Mouse (Mus musculus): ENCODE results near the gene D13Ertd608e. TPM values are rescaled to one million over a fixed set of nuclear protein-coding genes. Genes with fewer than 3 reads are reported as not detected.
"Not testable (repeated sequence)": the region's sequence is repeated elsewhere in the genome, so short reads cannot be mapped to it uniquely, and the experiment has no call there.

D13Ertd608e gene
- polyA plus RNA-seq, 2 experiments: not detected

- 14% methylated on average over 2 of the region's 2 CpGs for WGBS
- TF ChIP-seq POLR2A (IDR thresholded peaks at IDR 0.05; ENCODE audit: borderline replicate concordance, extremely low read depth, insufficient read depth, insufficient read length): no peak
- H3K27ac ChIP-seq (replicated peaks; ENCODE audit: low read depth, low read length): no peak overlapping the region
- no peaks in the 10 kb centered on the region for H3K36me3 ChIP-seq (ENCODE audit: control insufficient read depth, insufficient read depth, low read length)
- no peak overlapping the region for H3K9ac ChIP-seq (ENCODE audit: low read depth, low read length, severe bottlenecking)
- no peaks in the 10 kb centered on the region for H3K27me3 ChIP-seq (ENCODE audit: control insufficient read depth, insufficient read depth, low read length)
- no peaks in the 10 kb centered on the region for H3K9me3 ChIP-seq (ENCODE audit: control insufficient read depth, low read length)
- ATAC-seq (ENCODE audit: low FRiP score, low read depth): no peak
- H3K4me3 ChIP-seq (replicated peaks; ENCODE audit: low read length): no peak overlapping the region
- no peak for DNase-seq (ENCODE audit: low spot score)
- no peaks in the 10 kb centered on the region for H3K4me1 ChIP-seq (ENCODE audit: control insufficient read depth, insufficient read depth, low read length)
- H3K4me2 ChIP-seq (replicated peaks; ENCODE audit: low read depth, low read length, severe bottlenecking): no peak overlapping the region
Measured at GRCm38 (mm10) chr13:119817579-119818206, 18.1 kb upstream of the D13Ertd608e start.

- not testable (repeated sequence) for H3K4me3 ChIP-seq (replicated peaks; ENCODE audit: low read length); H3K27me3 ChIP-seq (ENCODE audit: control insufficient read depth, insufficient read depth, low read length); H3K36me3 ChIP-seq (ENCODE audit: control insufficient read depth, insufficient read depth, low read length); H3K27ac ChIP-seq (replicated peaks; ENCODE audit: low read depth, low read length); H3K9me3 ChIP-seq (ENCODE audit: control insufficient read depth, low read length); H3K9ac ChIP-seq (ENCODE audit: low read depth, low read length, severe bottlenecking); ATAC-seq (ENCODE audit: low FRiP score, low read depth); H3K4me2 ChIP-seq (replicated peaks; ENCODE audit: low read depth, low read length, severe bottlenecking); H3K4me1 ChIP-seq (ENCODE audit: control insufficient read depth, insufficient read depth, low read length); DNase-seq (ENCODE audit: low spot score)
Measured at GRCm38 (mm10) chr13:119830116-119830515, 5.7 kb upstream of the D13Ertd608e start, which contains the start of gene AF067063. TSS of gene AF067063 (minus strand) at chr13:119830216.

- H3K9ac ChIP-seq (ENCODE audit: low read depth, low read length, severe bottlenecking); DNase-seq (ENCODE audit: low spot score); H3K27ac ChIP-seq (replicated peaks; ENCODE audit: low read depth, low read length); H3K9me3 ChIP-seq (ENCODE audit: control insufficient read depth, low read length); H3K27me3 ChIP-seq (ENCODE audit: control insufficient read depth, insufficient read depth, low read length); H3K4me1 ChIP-seq (ENCODE audit: control insufficient read depth, insufficient read depth, low read length); H3K4me3 ChIP-seq (replicated peaks; ENCODE audit: low read length); H3K36me3 ChIP-seq (ENCODE audit: control insufficient read depth, insufficient read depth, low read length): not testable (repeated sequence)
- WGBS: 13% methylated on average over 23 of the region's 23 CpGs
- peak overlapping the region; percentile 26; the same call in 1 of the 2 replicates for H3K4me2 ChIP-seq (replicated peaks; ENCODE audit: low read depth, low read length, severe bottlenecking)
- peak; percentile 62 for ATAC-seq (ENCODE audit: low FRiP score, low read depth)
Measured at GRCm38 (mm10) chr13:119836324-119836811, 562 bp downstream of the D13Ertd608e start.

- H3K4me1 ChIP-seq (ENCODE audit: control insufficient read depth, insufficient read depth, low read length); ATAC-seq (ENCODE audit: low FRiP score, low read depth); H3K27me3 ChIP-seq (ENCODE audit: control insufficient read depth, insufficient read depth, low read length); H3K27ac ChIP-seq (replicated peaks; ENCODE audit: low read depth, low read length); DNase-seq (ENCODE audit: low spot score); H3K9ac ChIP-seq (ENCODE audit: low read depth, low read length, severe bottlenecking); H3K4me3 ChIP-seq (replicated peaks; ENCODE audit: low read length); H3K4me2 ChIP-seq (replicated peaks; ENCODE audit: low read depth, low read length, severe bottlenecking); H3K36me3 ChIP-seq (ENCODE audit: control insufficient read depth, insufficient read depth, low read length); H3K9me3 ChIP-seq (ENCODE audit: control insufficient read depth, low read length): not testable (repeated sequence)
- 3% methylated on average over 14 of the region's 23 CpGs for WGBS
Measured at GRCm38 (mm10) chr13:119837719-119838337, 2.0 kb downstream of the D13Ertd608e start.

GRCm38 (mm10) chr13:119839982-119840381 is 4.2 kb downstream of the D13Ertd608e start:
- H3K4me1 ChIP-seq (ENCODE audit: control insufficient read depth, insufficient read depth, low read length); ATAC-seq (ENCODE audit: low FRiP score, low read depth); H3K9me3 ChIP-seq (ENCODE audit: control insufficient read depth, low read length); H3K4me2 ChIP-seq (replicated peaks; ENCODE audit: low read depth, low read length, severe bottlenecking); H3K9ac ChIP-seq (ENCODE audit: low read depth, low read length, severe bottlenecking); H3K27me3 ChIP-seq (ENCODE audit: control insufficient read depth, insufficient read depth, low read length); H3K36me3 ChIP-seq (ENCODE audit: control insufficient read depth, insufficient read depth, low read length); DNase-seq (ENCODE audit: low spot score); H3K4me3 ChIP-seq (replicated peaks; ENCODE audit: low read length); H3K27ac ChIP-seq (replicated peaks; ENCODE audit: low read depth, low read length): not testable (repeated sequence)
- 22% methylated on average over 6 of the region's 6 CpGs for WGBS

- H3K27me3 ChIP-seq (ENCODE audit: control insufficient read depth, insufficient read depth, low read length); H3K9me3 ChIP-seq (ENCODE audit: control insufficient read depth, low read length); H3K9ac ChIP-seq (ENCODE audit: low read depth, low read length, severe bottlenecking); H3K4me3 ChIP-seq (replicated peaks; ENCODE audit: low read length); DNase-seq (ENCODE audit: low spot score); H3K36me3 ChIP-seq (ENCODE audit: control insufficient read depth, insufficient read depth, low read length); ATAC-seq (ENCODE audit: low FRiP score, low read depth); H3K27ac ChIP-seq (replicated peaks; ENCODE audit: low read depth, low read length); H3K4me2 ChIP-seq (replicated peaks; ENCODE audit: low read depth, low read length, severe bottlenecking); H3K4me1 ChIP-seq (ENCODE audit: control insufficient read depth, insufficient read depth, low read length): not testable (repeated sequence)
- WGBS: no CpG with 5 or more reads among the region's 6 CpGs
Measured at GRCm38 (mm10) chr13:119862399-119862798, 26.6 kb downstream of the D13Ertd608e start.

GRCm38 (mm10) chr13:119864395-119864999 is 28.7 kb downstream of the D13Ertd608e start:
- H3K27me3 ChIP-seq (ENCODE audit: control insufficient read depth, insufficient read depth, low read length); ATAC-seq (ENCODE audit: low FRiP score, low read depth); DNase-seq (ENCODE audit: low spot score); H3K9me3 ChIP-seq (ENCODE audit: control insufficient read depth, low read length); H3K4me3 ChIP-seq (replicated peaks; ENCODE audit: low read length); H3K27ac ChIP-seq (replicated peaks; ENCODE audit: low read depth, low read length); H3K36me3 ChIP-seq (ENCODE audit: control insufficient read depth, insufficient read depth, low read length); H3K9ac ChIP-seq (ENCODE audit: low read depth, low read length, severe bottlenecking); H3K4me2 ChIP-seq (replicated peaks; ENCODE audit: low read depth, low read length, severe bottlenecking); H3K4me1 ChIP-seq (ENCODE audit: control insufficient read depth, insufficient read depth, low read length): not testable (repeated sequence)
- 75% methylated on average over 5 of the region's 7 CpGs for WGBS

GRCm38 (mm10) chr13:119886896-119887295 is 51.1 kb downstream of the D13Ertd608e start:
- not testable (repeated sequence) for H3K4me1 ChIP-seq (ENCODE audit: control insufficient read depth, insufficient read depth, low read length); H3K36me3 ChIP-seq (ENCODE audit: control insufficient read depth, insufficient read depth, low read length); DNase-seq (ENCODE audit: low spot score); H3K4me2 ChIP-seq (replicated peaks; ENCODE audit: low read depth, low read length, severe bottlenecking); H3K9me3 ChIP-seq (ENCODE audit: control insufficient read depth, low read length); H3K27ac ChIP-seq (replicated peaks; ENCODE audit: low read depth, low read length); H3K4me3 ChIP-seq (replicated peaks; ENCODE audit: low read length); ATAC-seq (ENCODE audit: low FRiP score, low read depth); H3K27me3 ChIP-seq (ENCODE audit: control insufficient read depth, insufficient read depth, low read length); H3K9ac ChIP-seq (ENCODE audit: low read depth, low read length, severe bottlenecking)
- WGBS: 36% methylated on average over 4 of the region's 4 CpGs
